Mouse (Mus musculus) thymus, adult 2 months (tissue): Measurements from ENCODE around the gene Ttll5.

Source experiments
- CTCF ChIP-seq: fragments of 200-500 bp; IDR thresholded peaks from 2 replicates; pipeline ENCODE4 v1.5.1; 2012; ENCODE audit warnings: mild to moderate bottlenecking, control low read depth, low read length, moderate library complexity, borderline replicate concordance; ENCODE audit not compliant: control insufficient read depth, poor library complexity, insufficient read depth; ENCODE audit errors: extremely low read depth
- POLR2A ChIP-seq: fragments of 200-500 bp; IDR thresholded peaks from 2 replicates; pipeline ENCODE4 v1.6.1; 2012; ENCODE audit warnings: mild to moderate bottlenecking, low read length, control low read depth, moderate library complexity; ENCODE audit not compliant: control insufficient read depth, poor library complexity, insufficient read depth; ENCODE audit errors: extremely low read depth

- TF ChIP-seq POLR2A (no peak), CTCF (no peak)
Observed at GRCm38 (mm10) chr12:85779707-85780106, 44.8 kb upstream of the Ttll5 start.
